Mouse (Mus musculus) forebrain, embryonic 16.5 days (tissue): ENCODE results near the gene Chrnb1. TPM values are rescaled to one million over a fixed set of nuclear protein-coding genes. Genes with fewer than 3 reads are reported as not detected.

Experiments
- ATAC-seq: fragments of 200-750 bp; cut with Nextera tagmentation; 2 replicates; pipeline ENCODE4 v1.8.0; 2017; ENCODE audit warnings: mild to moderate bottlenecking, moderate library complexity
- H3K27ac ChIP-seq: fragments of 300-500 bp; sonication (generic); 2 replicates; pipeline ENCODE4 v1.5.1; 2014; ENCODE audit warnings: low read length, control low read depth
- H3K27me3 ChIP-seq: fragments of 300-500 bp; sonication (generic); replicated peaks from 2 replicates; pipeline ENCODE4 v1.6.1; 2014; ENCODE audit warnings: low read length; ENCODE audit not compliant: control insufficient read depth, insufficient read depth
- H3K36me3 ChIP-seq: fragments of 300-500 bp; sonication (generic); 2 replicates; pipeline ENCODE4 v1.6.1; 2014; ENCODE audit not compliant: control insufficient read depth, insufficient read depth
- H3K4me1 ChIP-seq: fragments of 300-500 bp; sonication (generic); replicated peaks from 2 replicates; pipeline ENCODE4 v1.6.1; 2014; ENCODE audit warnings: low read length; ENCODE audit not compliant: control insufficient read depth, insufficient read depth
- H3K4me2 ChIP-seq: fragments of 300-500 bp; sonication (generic); 2 replicates; pipeline ENCODE4 v1.6.1; 2014; ENCODE audit warnings: mild to moderate bottlenecking, low read length, control low read depth
- H3K4me3 ChIP-seq: fragments of 300-500 bp; sonication (generic); replicated peaks from 2 replicates; pipeline ENCODE4 v1.5.1; 2014; ENCODE audit warnings: mild to moderate bottlenecking, low read length, control low read depth
- H3K9ac ChIP-seq: fragments of 300-500 bp; sonication (generic); replicated peaks from 2 replicates; pipeline ENCODE4 v1.6.1; 2014; ENCODE audit warnings: low read depth, low read length, control low read depth
- H3K9me3 ChIP-seq: fragments of 300-500 bp; sonication (generic); 2 replicates; pipeline ENCODE4 v1.6.1; 2016; ENCODE audit warnings: low read length; ENCODE audit not compliant: control insufficient read depth
- WGBS: fragments of 180-500 bp; shearing (Covaris S2); extraction: QIAGEN DNeasy Blood & Tissue Kit; methylation state at CpG from one replicate; pipeline ENCODE4 v1.1.7; 2014; 5-methylcytosine and 5-hydroxymethylcytosine counted together
- polyA plus RNA-seq: library from polyadenylated mRNA; unstranded; fragments of >200 nt; fragmentation: Nextera tagmentation; extraction: Ambion mirVana; gene quantifications from 2 replicates; pipeline ENCODE4 v1.2.1, GENCODE M21; 2015

Gene Chrnb1
- 1.2 TPM in 2 replicates for polyA plus RNA-seq

DNA sequence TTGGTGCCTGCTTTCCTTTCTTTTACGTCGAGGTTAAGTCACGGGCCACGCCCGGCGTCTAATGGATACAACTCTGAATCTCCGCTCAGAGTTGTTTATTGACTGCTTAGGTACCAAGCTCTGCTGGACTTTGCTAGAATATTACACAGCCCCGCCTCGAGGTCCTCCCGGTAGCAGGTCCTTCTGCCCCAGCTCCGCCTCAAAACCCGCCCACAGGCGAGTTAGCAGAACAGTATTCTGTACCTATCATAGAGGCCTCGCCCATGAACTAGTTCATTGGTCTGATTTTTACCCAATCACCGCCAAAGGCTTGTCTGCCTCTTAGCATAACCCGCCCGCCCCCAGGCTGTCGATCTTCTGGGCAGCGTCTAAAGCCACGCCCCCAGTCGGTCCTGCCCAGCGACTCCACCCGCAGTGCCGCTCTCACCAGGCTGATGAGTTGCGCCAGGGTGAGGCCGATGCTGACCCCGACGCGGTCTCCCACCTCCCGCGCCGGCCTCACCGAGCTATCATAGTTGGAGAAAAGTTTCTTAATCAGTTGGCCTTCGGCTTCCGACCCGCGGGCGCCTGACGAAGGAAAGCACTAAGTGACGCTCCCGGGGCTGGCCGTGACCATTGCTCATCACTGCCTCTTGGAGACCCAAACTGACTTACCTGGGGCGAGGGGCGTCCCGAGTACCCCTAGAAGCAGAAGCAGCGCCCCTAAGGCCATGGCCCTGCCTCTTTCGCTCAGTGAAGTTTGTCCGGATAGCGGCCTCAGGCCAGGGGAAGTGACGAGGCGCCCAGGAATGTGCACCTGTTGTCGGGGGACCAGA lies at the start of gene Chrnb1:
Gene Chrnb1, minus strand, starts transcription at position 776 of the 815 bp plus-strand sequence.
- H3K4me3 ChIP-seq = peak within 1 kb of the TSS; percentile 53

DNA sequence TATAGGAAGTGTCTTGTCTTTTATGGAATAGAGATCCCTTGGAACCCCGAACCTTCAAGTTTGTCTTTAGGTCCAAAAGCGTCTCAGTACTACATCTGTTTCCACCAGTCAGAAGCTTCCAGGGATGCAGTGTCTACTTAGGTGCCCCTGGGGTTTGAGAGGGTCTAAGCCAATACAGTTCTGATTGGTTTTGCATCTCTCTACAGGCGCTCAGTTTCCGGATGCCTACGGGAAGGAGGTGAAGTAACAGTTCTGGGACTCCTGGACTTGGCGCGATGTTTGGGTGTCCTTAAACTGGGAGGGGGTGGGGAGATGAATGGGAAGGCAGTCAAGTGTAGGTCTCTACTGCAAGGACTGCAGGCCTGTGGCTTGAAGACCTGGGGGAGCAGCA lies 43.0 kb upstream of the Chrnb1 start:
- H3K4me1 ChIP-seq = peaks cover 35% of the 10 kb centered on the region

More for the DNA sequence above, at the start of gene Chrnb1:
- peak within 1 kb of the TSS; percentile 48 for H3K9ac ChIP-seq
- H3K27me3 ChIP-seq = peaks cover 4% of the 10 kb centered on the region; the same call in 1 of the 2 replicates
- H3K9me3 ChIP-seq = no peaks in the 10 kb centered on the region
- 2% methylated on average over 49 of the region's 52 CpGs for WGBS
- no peaks in the 10 kb centered on the region for H3K36me3 ChIP-seq
- ATAC-seq = peak; percentile 95
- peak within 1 kb of the TSS; percentile 87 for H3K4me2 ChIP-seq
- no peak within 1 kb of the TSS for H3K27ac ChIP-seq
- H3K4me1 ChIP-seq = peaks cover 21% of the 10 kb centered on the region

DNA sequence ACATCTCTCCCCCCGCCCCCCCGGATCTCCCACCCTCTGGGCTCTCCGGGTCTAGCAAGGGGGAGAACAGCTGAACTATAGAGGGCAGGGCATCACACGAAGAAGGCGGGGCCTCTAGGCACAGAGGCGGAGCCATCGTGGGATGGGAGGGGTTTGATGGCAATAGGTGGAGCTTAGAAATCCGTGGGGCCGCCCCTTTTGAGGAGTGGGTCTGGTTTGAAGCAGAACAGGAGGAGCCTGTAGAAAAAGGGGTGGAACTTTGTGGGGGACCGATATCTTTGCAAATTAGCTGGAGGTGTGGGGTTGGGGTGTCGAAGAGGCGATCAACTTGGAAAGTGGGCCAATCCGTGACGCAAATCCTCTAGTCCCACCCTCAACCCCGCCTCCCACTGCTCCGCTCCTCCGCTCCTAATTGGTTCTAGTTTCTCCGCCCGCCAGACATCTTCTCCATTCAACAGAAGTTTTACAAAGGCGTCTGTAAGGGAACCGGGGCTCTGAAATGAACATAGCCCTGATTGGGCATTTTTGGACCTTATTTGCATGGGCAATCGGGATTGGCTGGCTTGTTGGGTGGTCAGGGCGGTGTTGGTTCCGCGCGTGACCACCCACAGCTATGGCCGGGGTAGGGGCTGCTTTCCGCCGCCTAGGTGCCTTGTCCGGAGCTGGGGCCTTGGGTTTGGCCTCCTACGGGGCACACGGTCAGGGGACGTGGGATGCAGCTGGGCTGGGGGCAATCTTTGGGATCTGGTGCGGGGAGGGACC lies 42.4 kb upstream of the Chrnb1 start, which contains the start of gene Tmem256:
Gene Tmem256, plus strand, starts transcription at position 563 of the 762 bp plus-strand sequence.
- Histone ChIP-seq H3K27ac (peak within 1 kb of the TSS; percentile 90), H3K9me3 (no peaks in the 10 kb centered on the region), H3K4me3 (peak within 1 kb of the TSS; percentile 79), H3K9ac (peak within 1 kb of the TSS; percentile 92), H3K27me3 (no peaks in the 10 kb centered on the region), H3K4me2 (peak within 1 kb of the TSS; percentile 93), H3K4me1 (peaks cover 41% of the 10 kb centered on the region), H3K36me3 (no peaks in the 10 kb centered on the region)
- peak; percentile 91 for ATAC-seq
- WGBS = under 1% methylated on average over 34 of the region's 34 CpGs

More for the DNA sequence above, 43.0 kb upstream of the Chrnb1 start:
- no peaks in the 10 kb centered on the region for H3K9me3 ChIP-seq
- H3K4me3 ChIP-seq = peak overlapping the region; percentile 79
- ATAC-seq = no peak
- H3K4me2 ChIP-seq = peak overlapping the region; percentile 76
- H3K27me3 ChIP-seq = no peaks in the 10 kb centered on the region
- no peaks in the 10 kb centered on the region for H3K36me3 ChIP-seq
- peak overlapping the region; percentile 86 for H3K27ac ChIP-seq
- 1% methylated on average over 7 of the region's 7 CpGs for WGBS
- peak overlapping the region; percentile 69 for H3K9ac ChIP-seq

DNA sequence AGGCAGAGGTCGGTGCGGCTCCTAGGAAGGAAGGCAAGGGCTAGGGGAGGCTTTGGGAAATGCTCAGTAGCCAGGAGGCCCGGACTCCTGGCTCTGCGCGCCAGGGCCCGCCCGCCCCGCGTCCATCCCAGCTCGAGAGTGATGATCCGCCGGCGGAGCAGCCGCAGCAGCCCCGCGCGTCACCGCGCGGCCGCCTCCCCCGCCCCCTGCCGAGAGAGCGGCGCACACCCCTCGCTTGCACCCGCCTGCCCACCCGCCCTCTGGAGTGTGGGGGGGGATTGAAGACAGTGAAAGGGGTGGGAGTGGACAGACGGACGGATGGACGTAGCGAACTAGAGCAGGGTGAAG lies 41.8 kb upstream of the Chrnb1 start, which contains the start of gene Nlgn2:
Gene Nlgn2, minus strand, starts transcription at position 181 of the 348 bp plus-strand sequence.
- Histone ChIP-seq H3K9ac (peak within 1 kb of the TSS; percentile 92), H3K4me1 (peaks cover 41% of the 10 kb centered on the region), H3K27me3 (no peaks in the 10 kb centered on the region), H3K36me3 (peaks cover 3% of the 10 kb centered on the region; the same call in 1 of the 2 replicates), H3K4me2 (peak within 1 kb of the TSS; percentile 93), H3K9me3 (no peaks in the 10 kb centered on the region), H3K27ac (peak within 1 kb of the TSS; percentile 90), H3K4me3 (peak within 1 kb of the TSS; percentile 79)
- under 1% methylated on average over 31 of the region's 32 CpGs for WGBS
- peak; percentile 72 for ATAC-seq

DNA sequence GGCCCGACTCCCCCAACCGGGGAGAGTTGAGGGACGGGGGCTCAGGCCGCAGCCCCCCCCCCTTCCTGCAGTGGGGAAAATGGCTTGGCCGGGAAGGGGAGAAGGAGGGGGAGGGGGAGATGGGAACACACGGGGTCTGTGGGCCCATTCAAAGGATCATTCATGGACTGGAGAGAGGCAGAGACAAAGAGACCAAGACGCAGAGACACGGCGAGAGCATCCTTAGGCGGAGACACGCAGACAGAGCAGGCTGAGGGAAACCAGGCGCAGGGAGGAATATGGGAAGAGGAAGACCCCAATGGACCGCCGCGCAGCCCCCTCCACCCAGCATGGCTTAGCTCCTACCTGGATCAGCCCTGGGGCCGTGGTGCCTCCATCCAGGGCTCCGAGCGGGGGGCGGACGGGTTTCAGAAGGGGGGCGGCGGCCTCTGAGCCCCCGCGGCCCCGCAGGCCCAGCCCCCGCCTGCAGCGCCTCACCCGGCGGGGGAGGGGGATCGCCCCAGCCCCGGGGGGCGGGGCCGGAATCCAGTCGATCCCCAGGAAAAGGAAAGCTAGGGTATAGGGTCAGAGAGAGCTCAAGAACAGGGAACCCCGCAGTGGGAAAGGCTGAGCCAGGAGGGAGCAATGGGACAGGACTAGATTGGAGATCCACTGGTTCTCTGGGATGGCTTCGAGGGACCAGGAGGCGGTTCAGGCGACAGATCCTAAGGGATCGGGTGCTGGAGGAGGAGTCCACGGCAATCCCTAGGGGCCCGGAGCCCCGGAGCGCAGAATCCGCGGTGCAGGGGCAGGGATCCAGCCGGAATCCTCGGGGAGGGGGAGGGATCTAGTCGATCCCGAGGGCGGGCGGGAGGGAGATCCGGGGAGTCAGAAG lies 41.2 kb upstream of the Chrnb1 start:
- peaks cover 41% of the 10 kb centered on the region for H3K4me1 ChIP-seq

DNA sequence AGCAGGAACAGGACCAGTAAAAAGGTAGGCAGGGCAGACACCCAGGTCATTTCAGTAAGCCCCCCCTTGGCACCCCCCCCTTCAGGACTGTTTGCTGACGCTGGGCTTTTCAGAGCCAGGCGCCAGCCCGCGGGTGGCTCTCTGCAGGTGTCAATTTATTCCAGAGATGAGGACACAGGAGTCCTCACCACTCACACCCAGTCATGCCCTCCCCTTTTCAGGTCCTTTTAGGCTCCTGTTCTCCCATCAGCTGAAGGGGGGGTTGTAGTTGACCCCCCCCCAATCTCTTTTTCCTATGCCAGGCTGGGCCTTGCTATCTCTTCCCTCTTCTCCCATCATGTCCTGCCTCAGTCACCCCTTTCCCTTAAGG lies 40.2 kb upstream of the Chrnb1 start:
- H3K9ac ChIP-seq = peak overlapping the region; percentile 92
- H3K4me1 ChIP-seq = peaks cover 41% of the 10 kb centered on the region
- 4% methylated on average over 4 of the region's 4 CpGs for WGBS
- H3K27ac ChIP-seq = peak overlapping the region; percentile 90
- no peaks in the 10 kb centered on the region for H3K27me3 ChIP-seq
- peak overlapping the region; percentile 79 for H3K4me3 ChIP-seq
- H3K36me3 ChIP-seq = peaks cover 7% of the 10 kb centered on the region; the same call in 1 of the 2 replicates
- no peak for ATAC-seq
- H3K4me2 ChIP-seq = peak overlapping the region; percentile 93
- H3K9me3 ChIP-seq = no peaks in the 10 kb centered on the region

More for the DNA sequence above, 41.2 kb upstream of the Chrnb1 start:
- Histone ChIP-seq H3K9me3 (no peaks in the 10 kb centered on the region), H3K4me3 (peak overlapping the region; percentile 79), H3K27me3 (no peaks in the 10 kb centered on the region), H3K36me3 (peaks cover 7% of the 10 kb centered on the region; the same call in 1 of the 2 replicates), H3K27ac (peak overlapping the region; percentile 90), H3K9ac (peak overlapping the region; percentile 92), H3K4me2 (peak overlapping the region; percentile 93)
- under 1% methylated on average over 43 of the region's 52 CpGs for WGBS
- ATAC-seq = no peak; the same call in 1 of the 2 replicates

DNA sequence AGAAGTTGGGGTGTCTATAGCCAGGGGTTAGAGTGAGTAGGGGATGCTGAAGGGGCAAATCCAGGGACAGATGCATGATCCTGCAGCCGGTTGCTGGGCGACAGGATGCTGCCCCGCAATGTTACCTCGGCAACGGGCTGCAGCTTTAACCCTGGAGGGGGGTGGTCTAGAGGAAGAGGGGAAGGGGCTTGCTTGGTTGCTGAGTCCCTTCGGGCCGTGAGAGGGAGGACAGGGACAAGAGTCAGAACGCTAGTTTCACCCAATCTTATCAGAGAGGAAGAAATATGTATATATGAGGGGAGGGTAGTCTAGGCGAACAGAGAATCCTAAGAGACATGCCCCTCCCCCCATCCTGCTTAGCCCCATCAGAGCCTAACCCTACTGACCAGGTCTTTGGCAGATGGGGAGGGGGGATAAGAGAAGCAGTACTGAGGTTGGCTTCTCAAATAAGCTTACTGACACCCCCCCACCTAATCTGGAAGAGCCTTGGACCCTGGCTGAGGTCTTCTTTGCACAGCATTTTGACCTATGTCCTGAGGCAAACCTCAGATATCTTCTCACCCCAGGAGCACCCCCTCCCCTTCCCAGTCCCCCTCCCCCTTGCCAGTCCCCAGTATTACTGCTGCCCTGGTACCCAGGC lies 39.7 kb upstream of the Chrnb1 start:
- Histone ChIP-seq H3K4me3 (peak overlapping the region; percentile 79), H3K27ac (peak overlapping the region; percentile 39; the same call in 1 of the 2 replicates), H3K4me2 (peak overlapping the region; percentile 93), H3K9ac (peak overlapping the region; percentile 92), H3K4me1 (peaks cover 41% of the 10 kb centered on the region), H3K9me3 (no peaks in the 10 kb centered on the region), H3K27me3 (no peaks in the 10 kb centered on the region), H3K36me3 (peaks cover 7% of the 10 kb centered on the region; the same call in 1 of the 2 replicates)
- ATAC-seq = no peak
- WGBS = 7% methylated on average over 9 of the region's 9 CpGs

DNA sequence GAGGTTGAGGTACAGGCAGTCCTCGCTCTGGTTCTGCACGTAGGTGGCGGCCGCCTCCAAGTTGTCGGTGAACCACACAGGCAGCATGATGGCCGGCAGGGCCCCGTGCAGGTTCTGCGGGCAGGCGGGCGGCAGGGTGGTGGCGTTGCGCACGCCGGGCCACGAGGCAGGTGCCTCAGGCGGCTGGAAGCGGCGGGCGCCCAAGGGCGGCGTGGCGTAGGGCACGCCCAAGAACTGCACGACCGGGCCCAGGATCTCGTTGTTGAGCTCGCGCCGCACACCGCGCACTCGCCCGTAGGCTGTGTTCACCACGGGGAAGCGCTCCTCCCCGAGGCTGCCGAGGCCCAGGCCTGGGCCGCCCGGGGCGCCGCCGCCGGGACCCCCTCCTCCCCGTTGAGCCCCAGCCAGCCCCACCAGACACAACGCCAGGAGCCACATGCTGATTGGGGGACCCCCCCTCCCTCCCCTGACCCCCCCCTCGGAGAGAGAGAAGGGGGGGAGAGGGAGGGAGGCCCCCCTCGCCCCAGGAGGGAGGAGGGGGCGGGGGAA lies 38.3 kb upstream of the Chrnb1 start:
- WGBS = 4% methylated on average over 45 of the region's 48 CpGs
- peak overlapping the region; percentile 92 for H3K9ac ChIP-seq
- peak overlapping the region; percentile 93 for H3K4me2 ChIP-seq
- no peak for ATAC-seq
- peak overlapping the region; percentile 23 for H3K27ac ChIP-seq
- peaks cover 35% of the 10 kb centered on the region for H3K4me1 ChIP-seq
- H3K9me3 ChIP-seq = no peaks in the 10 kb centered on the region
- H3K36me3 ChIP-seq = peaks cover 7% of the 10 kb centered on the region; the same call in 1 of the 2 replicates
- no peaks in the 10 kb centered on the region for H3K27me3 ChIP-seq
- H3K4me3 ChIP-seq = peak overlapping the region; percentile 79
